30 mouse cellular contexts compared by ENCODE assay signal in genomic region chr16:46557281-46557680, GRCm38 (mm10). TPM values are rescaled to one million over a fixed set of nuclear protein-coding genes. Genes with fewer than 3 reads are reported as not detected.
"Had no signal": no experiment of that assay in that cellular context is flagged by ENCODE, and none has a peak within 500 bp of the region (broad histone marks: within the 10 kb centered on the region; RNA-seq: fewer than 3 reads in every experiment).

No protein-coding gene starts in this region.

- H3K9me3 ChIP-seq: limb, embryonic 10.5 days; limb, embryonic 12.5 days; limb, embryonic 13.5 days; limb, embryonic 15.5 days; liver, embryonic 12.5 days; liver, embryonic 13.5 days; liver, embryonic 15.5 days; lung, embryonic 15.5 days; midbrain, embryonic 10.5 days; midbrain, embryonic 12.5 days; midbrain, embryonic 13.5 days; midbrain, embryonic 15.5 days had no signal

- H3K4me1 ChIP-seq: limb, embryonic 10.5 days; limb, embryonic 12.5 days; limb, embryonic 13.5 days; limb, embryonic 15.5 days; liver, embryonic 12.5 days; liver, embryonic 13.5 days; liver, embryonic 15.5 days; lung, embryonic 15.5 days; megakaryocyte, embryonic 14.5 days; midbrain, embryonic 13.5 days; midbrain, embryonic 15.5 days had no signal

- H3K9ac ChIP-seq: limb, embryonic 12.5 days; limb, embryonic 13.5 days; limb, embryonic 15.5 days; liver, embryonic 12.5 days; liver, embryonic 13.5 days; liver, embryonic 14.5 days; liver, embryonic 15.5 days; liver, postnatal 0 days; lung, embryonic 14.5 days; lung, embryonic 15.5 days; midbrain, embryonic 12.5 days; midbrain, embryonic 13.5 days; midbrain, embryonic 15.5 days had no signal

- H3K4me3 ChIP-seq: left cerebral cortex, adult 2 months; limb, embryonic 10.5 days; limb, embryonic 12.5 days; limb, embryonic 13.5 days; limb, embryonic 15.5 days; liver, embryonic 12.5 days; liver, embryonic 13.5 days; liver, embryonic 15.5 days; lung, embryonic 15.5 days; megakaryocyte, embryonic 14.5 days; midbrain, embryonic 10.5 days; midbrain, embryonic 12.5 days; midbrain, embryonic 13.5 days; midbrain, embryonic 15.5 days; myocyte had no signal

- ATAC-seq: liver, embryonic 12.5 days; liver, postnatal 0 days; lung, postnatal 0 days; midbrain, embryonic 13.5 days; midbrain, embryonic 15.5 days; midbrain, embryonic 16.5 days had no signal

- H3K4me2 ChIP-seq: limb, embryonic 12.5 days; limb, embryonic 13.5 days; limb, embryonic 15.5 days; liver, embryonic 11.5 days; liver, embryonic 12.5 days; liver, embryonic 13.5 days; liver, embryonic 15.5 days; lung, embryonic 14.5 days; lung, embryonic 15.5 days; midbrain, embryonic 12.5 days; midbrain, embryonic 13.5 days; midbrain, embryonic 15.5 days had no signal

- H3K27me3 ChIP-seq: limb, embryonic 12.5 days; limb, embryonic 13.5 days; limb, embryonic 15.5 days; liver, embryonic 12.5 days; liver, embryonic 13.5 days; liver, embryonic 15.5 days; lung, embryonic 15.5 days; megakaryocyte, embryonic 14.5 days; midbrain, embryonic 12.5 days; midbrain, embryonic 13.5 days; midbrain, embryonic 15.5 days had no signal

- DNase-seq: left cerebral cortex, postnatal 4 days; liver; liver, embryonic 13.5 days; liver, postnatal 0 days; lung, adult 18-20 months; lung, adult 2 months; lung, embryonic 14.5 days; lung, postnatal 10 days; lung, postnatal 14 days; lung, postnatal 36 days; lung, postnatal 4 days had no signal

- H3K36me3 ChIP-seq: limb, embryonic 10.5 days; limb, embryonic 12.5 days; limb, embryonic 13.5 days; limb, embryonic 15.5 days; liver, embryonic 12.5 days; liver, embryonic 13.5 days; liver, embryonic 15.5 days; lung, embryonic 15.5 days; midbrain, embryonic 10.5 days; midbrain, embryonic 12.5 days; midbrain, embryonic 13.5 days; midbrain, embryonic 15.5 days had no signal

- H3K27ac ChIP-seq: left cerebral cortex, adult 2 months; limb, embryonic 10.5 days; limb, embryonic 12.5 days; limb, embryonic 13.5 days; limb, embryonic 15.5 days; liver, embryonic 12.5 days; liver, embryonic 13.5 days; liver, embryonic 14.5 days; liver, embryonic 15.5 days; lung, embryonic 15.5 days; macrophage; midbrain, embryonic 10.5 days; midbrain, embryonic 12.5 days; midbrain, embryonic 13.5 days; midbrain, embryonic 15.5 days had no signal

RNA-seq across cellular contexts. Expression of gene Nectin3, which starts 59.0 kb away (rescaled TPM):
- polyA plus RNA-seq: macrophage had no signal
